Mouse (Mus musculus): ENCODE measurements around the gene Ddc. TPM values are rescaled to one million over a fixed set of nuclear protein-coding genes. Genes with fewer than 3 reads are reported as not detected.

The Ddc gene
- total and polyA plus RNA-seq, 3 experiments: 0.17 to 0.33 TPM; not detected in 1

DNA sequence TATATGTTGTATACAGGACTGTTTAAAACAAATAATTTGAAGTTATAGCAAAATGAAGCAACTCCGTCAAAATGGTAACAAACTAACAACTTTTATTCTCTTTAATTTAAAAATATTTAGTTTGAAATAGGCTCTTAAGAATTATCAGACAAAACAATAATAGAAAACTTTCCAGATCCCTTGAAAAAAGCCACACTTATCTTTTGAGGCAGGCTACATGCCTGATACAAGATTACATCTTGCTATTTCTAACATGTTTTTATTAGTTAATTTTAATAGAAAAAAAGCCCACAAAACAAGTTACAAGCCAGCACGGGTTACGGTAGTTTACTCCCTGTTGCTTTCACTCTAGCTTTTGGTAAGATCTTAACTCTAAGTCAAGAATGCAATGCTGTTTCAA, 97.6 kb downstream of the Ddc start:
- dilution Hi-C loops (cut with MboI; ENCODE audit: extremely low pct_ligation_motif_present, extremely low pct_unique_long_range_greater_than_20kb, low sequenced_read_pairs) (loop anchor here (25.0 kb wide), 1 partner anchor 162 kb away; no protein-coding TSS in a partner anchor), in situ Hi-C loops (cut with MboI; ENCODE audit: low pct_ligation_motif_present, low pct_unique_long_range_greater_than_20kb, low sequenced_read_pairs) (loop anchor here (25.0 kb wide), 3 partner anchors 412 to 737 kb away; no protein-coding TSS in a partner anchor)
- H3K4me1 ChIP-seq (ENCODE audit: control insufficient read depth in 1 of 2, insufficient read depth in 2 of 2): peaks cover 4 to 71% of the 10 kb centered on the region in 2 experiments; a peak in 3 of 4 replicates
- no peak overlapping the region for H3K27ac ChIP-seq (ENCODE audit: insufficient read depth, low read depth)
- H3K4me2 ChIP-seq (ENCODE audit: insufficient read depth, low read depth, poor library complexity, severe bottlenecking): 0 out of 2 replicates have a peak overlapping the region, but pooled peaks have one; percentile 21
- no peaks in the 10 kb centered on the region for H3K27me3 ChIP-seq (replicated peaks)
- DNase-seq (ENCODE audit: extremely low read depth): no peak
- H3K9me3 ChIP-seq (replicated peaks; ENCODE audit: low read length): no peaks in the 10 kb centered on the region
- peaks cover 54 to 84% of the 10 kb centered on the region in 2 experiments for H3K36me3 ChIP-seq (replicated peaks in 1 of 2; ENCODE audit: control insufficient read depth in 1 of 2, insufficient read depth in 1 of 2, low read length in 1 of 2)
- H3K79me2 ChIP-seq (replicated peaks; ENCODE audit: control insufficient read depth, extremely low read depth, insufficient read depth, poor library complexity, severe bottlenecking): peaks cover 56% of the 10 kb centered on the region
- no peak overlapping the region for H3K4me3 ChIP-seq (replicated peaks in 1 of 3; ENCODE audit: low read depth in 2 of 3, low read length in 2 of 3, poor library complexity in 1 of 3)
- TF ChIP-seq RCOR1 (conservative IDR thresholded peaks at IDR 0.05; ENCODE audit: low read depth, low read length): no peak
- TF ChIP-seq KAT2A (IDR thresholded peaks at IDR 0.05; ENCODE audit: insufficient replicate concordance, low read length): no peak
- no peak for TF ChIP-seq EP300 (IDR thresholded peaks at IDR 0.05; ENCODE audit: low read length)
- TF ChIP-seq CHD2 (IDR thresholded peaks at IDR 0.05; ENCODE audit: low read length): no peak
- no peak for TF ChIP-seq NRF1 (IDR thresholded peaks at IDR 0.05; ENCODE audit: low read depth, low read length)
- TF ChIP-seq TBP (conservative IDR thresholded peaks at IDR 0.05; ENCODE audit: low read depth, low read length): no peak
- no peak for TF ChIP-seq POLR2A (IDR thresholded peaks at IDR 0.05; ENCODE audit: low read depth, low read length)
- TF ChIP-seq USF1 (IDR thresholded peaks at IDR 0.05; ENCODE audit: low read depth, low read length): no peak
- H3K9ac ChIP-seq (ENCODE audit: insufficient read depth, low read depth): no peak overlapping the region; the same call in 1 of the 2 replicates

GRCm38 (mm10) chr11:11798690-11799089, 99.3 kb downstream of the Ddc start:
- in situ Hi-C loops (cut with MboI; ENCODE audit: low pct_ligation_motif_present, low pct_unique_long_range_greater_than_20kb, low sequenced_read_pairs) (no loop called here), dilution Hi-C loops (cut with MboI; ENCODE audit: extremely low pct_ligation_motif_present, extremely low pct_unique_long_range_greater_than_20kb, low sequenced_read_pairs) (no loop called here)
- Histone ChIP-seq H3K9me3 (replicated peaks; ENCODE audit: low read length) (no peaks in the 10 kb centered on the region), H3K4me3 (replicated peaks in 1 of 3; ENCODE audit: low read depth in 2 of 3, low read length in 2 of 3, poor library complexity in 1 of 3) (no peak overlapping the region), H3K4me1 (ENCODE audit: control insufficient read depth in 1 of 2, insufficient read depth in 2 of 2) (peaks cover 4 to 56% of the 10 kb centered on the region in 2 experiments; a peak in 3 of 4 replicates), H3K79me2 (replicated peaks; ENCODE audit: control insufficient read depth, extremely low read depth, insufficient read depth, poor library complexity, severe bottlenecking) (peaks cover 42% of the 10 kb centered on the region), H3K4me2 (ENCODE audit: insufficient read depth, low read depth, poor library complexity, severe bottlenecking) (no peak overlapping the region), H3K9ac (ENCODE audit: insufficient read depth, low read depth) (no peak overlapping the region), H3K27ac (ENCODE audit: insufficient read depth, low read depth) (no peak overlapping the region), H3K27me3 (replicated peaks) (no peaks in the 10 kb centered on the region), H3K36me3 (replicated peaks in 1 of 2; ENCODE audit: control insufficient read depth in 1 of 2, insufficient read depth in 1 of 2, low read length in 1 of 2) (peaks cover 47 to 81% of the 10 kb centered on the region in 2 experiments)
- DNase-seq (ENCODE audit: extremely low read depth): peak; percentile 76
- TF ChIP-seq RCOR1 (conservative IDR thresholded peaks at IDR 0.05; ENCODE audit: low read depth, low read length): no peak
- 0 out of 2 replicates have a peak, but pooled peaks have one; percentile 20 for TF ChIP-seq JUND (conservative IDR thresholded peaks at IDR 0.05; ENCODE audit: low read depth, low read length)
- TF ChIP-seq IRF4 (IDR thresholded peaks at IDR 0.05; ENCODE audit: low read depth, low read length): peak; percentile 46; the same call in 1 of the 2 replicates
- 0 out of 2 replicates have a peak, but pooled peaks have one; percentile 51 for TF ChIP-seq EP300 (IDR thresholded peaks at IDR 0.05; ENCODE audit: low read length)
- TF ChIP-seq ZMIZ1 (IDR thresholded peaks at IDR 0.05; ENCODE audit: low read depth, low read length): no peak

GRCm38 (mm10) chr11:11794626-11795025, 103.3 kb downstream of the Ddc start:
- dilution Hi-C loops (cut with MboI; ENCODE audit: extremely low pct_ligation_motif_present, extremely low pct_unique_long_range_greater_than_20kb, low sequenced_read_pairs) (no loop called here), in situ Hi-C loops (cut with MboI; ENCODE audit: low pct_ligation_motif_present, low pct_unique_long_range_greater_than_20kb, low sequenced_read_pairs) (no loop called here)
- Histone ChIP-seq H3K9ac (ENCODE audit: insufficient read depth, low read depth) (no peak overlapping the region), H3K9me3 (replicated peaks; ENCODE audit: low read length) (no peaks in the 10 kb centered on the region), H3K4me3 (replicated peaks in 1 of 3; ENCODE audit: low read depth in 2 of 3, low read length in 2 of 3, poor library complexity in 1 of 3) (no peak overlapping the region), H3K4me1 (ENCODE audit: control insufficient read depth in 1 of 2, insufficient read depth in 2 of 2) (peaks cover 2 to 20% of the 10 kb centered on the region in 2 experiments), H3K79me2 (replicated peaks; ENCODE audit: control insufficient read depth, extremely low read depth, insufficient read depth, poor library complexity, severe bottlenecking) (peaks cover 13% of the 10 kb centered on the region), H3K36me3 (replicated peaks in 1 of 2; ENCODE audit: control insufficient read depth in 1 of 2, insufficient read depth in 1 of 2, low read length in 1 of 2) (peaks cover 18 to 49% of the 10 kb centered on the region in 2 experiments), H3K27ac (ENCODE audit: insufficient read depth, low read depth) (no peak overlapping the region), H3K27me3 (replicated peaks) (no peaks in the 10 kb centered on the region), H3K4me2 (ENCODE audit: insufficient read depth, low read depth, poor library complexity, severe bottlenecking) (no peak overlapping the region)
- TF ChIP-seq E2F4 (IDR thresholded peaks at IDR 0.05; ENCODE audit: insufficient replicate concordance, low read depth, low read length): no peak
- TF ChIP-seq GABPA (IDR thresholded peaks at IDR 0.05; ENCODE audit: insufficient replicate concordance, low read depth, low read length): no peak
- TF ChIP-seq SMC3 (IDR thresholded peaks at IDR 0.05; ENCODE audit: low read depth, low read length): no peak
- TF ChIP-seq POLR2AphosphoS2 (IDR thresholded peaks at IDR 0.05; ENCODE audit: low read depth, low read length): 0 out of 2 replicates have a peak, but pooled peaks have one; percentile 8
- no peak for TF ChIP-seq MAZ (IDR thresholded peaks at IDR 0.05; ENCODE audit: low read depth, low read length)
- no peak for TF ChIP-seq USF1 (IDR thresholded peaks at IDR 0.05; ENCODE audit: low read depth, low read length)
- DNase-seq (ENCODE audit: extremely low read depth): no peak

Data from CH12.LX (cell line).